Mouse (Mus musculus): ENCODE results near the gene Btbd35f13. TPM values are rescaled to one million over a fixed set of nuclear protein-coding genes. Genes with fewer than 3 reads are reported as not detected.
"Not testable (repeated sequence)": the region's sequence is repeated elsewhere in the genome, so short reads cannot be mapped to it uniquely, and the experiment has no call there.

The Btbd35f13 gene
- polyA plus RNA-seq (2014; fragmentation: Nextera tagmentation; extraction: Ambion mirVana) = not detected in 2 replicates

DNA sequence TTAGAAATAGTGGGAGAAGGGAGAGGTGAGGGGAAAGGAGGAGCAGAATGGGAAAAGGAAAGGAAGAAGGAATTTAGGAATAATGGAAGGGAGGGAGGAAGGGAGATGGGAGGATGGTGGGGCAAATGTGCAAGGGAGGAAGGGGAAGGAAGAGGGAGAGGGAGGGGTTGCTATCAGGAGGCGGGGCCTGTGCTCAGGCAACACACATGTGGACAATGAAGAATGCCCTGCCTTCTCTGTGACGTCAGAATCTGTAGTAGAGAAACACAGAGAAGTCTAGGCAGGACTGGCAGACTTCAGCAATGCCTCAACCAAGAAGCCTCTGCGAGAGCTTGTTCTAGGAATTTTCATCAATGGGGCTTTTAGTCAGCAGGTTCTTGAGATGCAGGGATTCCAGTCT is at the start of gene Btbd35f13:
Gene Btbd35f13, plus strand, starts transcription at position 301 of the 400 bp plus-strand sequence.
- not testable (repeated sequence) for H3K4me3 ChIP-seq (ENCODE audit: low read depth, low read length); H3K36me3 ChIP-seq (ENCODE audit: control insufficient read depth, insufficient read depth, low read length); ATAC-seq; H3K27ac ChIP-seq (ENCODE audit: low read depth, low read length); H3K4me2 ChIP-seq (ENCODE audit: low read length); H3K4me1 ChIP-seq (ENCODE audit: control insufficient read depth, insufficient read depth, low read length); H3K9ac ChIP-seq (ENCODE audit: low read length); H3K9me3 ChIP-seq (replicated peaks; ENCODE audit: control insufficient read depth, low read length); DNase-seq (ENCODE audit: low spot score); H3K27me3 ChIP-seq (replicated peaks; ENCODE audit: control insufficient read depth, insufficient read depth, low read length)
- 80% methylated on average over 2 of the region's 3 CpGs for WGBS

DNA sequence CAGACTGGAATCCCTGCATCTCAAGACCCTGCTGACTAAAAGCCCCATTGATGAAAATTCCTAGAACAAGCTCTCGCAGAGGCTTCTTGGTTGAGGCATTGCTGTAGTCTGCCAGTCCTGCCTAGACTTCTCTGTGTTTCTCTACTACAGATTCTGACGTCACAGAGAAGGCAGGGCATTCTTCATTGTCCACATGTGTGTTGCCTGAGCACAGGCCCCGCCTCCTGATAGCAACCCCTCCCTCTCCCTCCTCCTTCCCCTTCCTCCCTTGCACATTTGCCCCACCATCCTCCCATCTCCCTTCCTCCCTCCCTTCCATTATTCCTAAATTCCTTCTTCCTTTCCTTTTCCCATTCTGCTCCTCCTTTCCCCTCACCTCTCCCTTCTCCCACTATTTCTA is 45.3 kb downstream of the Btbd35f13 start, which contains the start of gene Btbd35f14:
Gene Btbd35f14, minus strand, starts transcription at position 101 of the 400 bp plus-strand sequence.
- not testable (repeated sequence) for ATAC-seq; H3K4me3 ChIP-seq (ENCODE audit: low read depth, low read length); H3K4me1 ChIP-seq (ENCODE audit: control insufficient read depth, insufficient read depth, low read length); H3K9ac ChIP-seq (ENCODE audit: low read length); H3K4me2 ChIP-seq (ENCODE audit: low read length); H3K27ac ChIP-seq (ENCODE audit: low read depth, low read length); H3K9me3 ChIP-seq (replicated peaks; ENCODE audit: control insufficient read depth, low read length); DNase-seq (ENCODE audit: low spot score); H3K36me3 ChIP-seq (ENCODE audit: control insufficient read depth, insufficient read depth, low read length); H3K27me3 ChIP-seq (replicated peaks; ENCODE audit: control insufficient read depth, insufficient read depth, low read length)
- WGBS = no CpG with 5 or more reads among the region's 3 CpGs

Other genes starting within 250 kb of the Btbd35f13 start
- not detected in 2 replicates for gene Btbd35f15, start 79.9 kb upstream of the Btbd35f13 start, polyA plus RNA-seq (2014; fragmentation: Nextera tagmentation; extraction: Ambion mirVana)
- gene Btbd35f14, start 45.2 kb downstream of the Btbd35f13 start, polyA plus RNA-seq (2014; fragmentation: Nextera tagmentation; extraction: Ambion mirVana) = not detected in 2 replicates

Data from forebrain, embryonic 14.5 days (tissue).